Mouse (Mus musculus) small intestine, adult 2 months (tissue): ENCODE measurements around the gene Creld2.

Experiments used
- CTCF ChIP-seq: fragments of 200-500 bp; IDR thresholded peaks from 2 replicates; pipeline ENCODE4 v1.5.1; 2012; ENCODE audit warnings: low read depth, mild to moderate bottlenecking, control low read depth, inconsistent platforms, low read length, moderate library complexity, mixed read lengths; ENCODE audit not compliant: insufficient replicate concordance, insufficient read length; ENCODE audit errors: extremely low read depth
- POLR2A ChIP-seq: fragments of 200-500 bp; IDR thresholded peaks from 2 replicates; pipeline ENCODE4 v1.6.1; 2012; ENCODE audit warnings: low read depth, mild to moderate bottlenecking, control low read depth, inconsistent platforms, low read length, moderate library complexity

GRCm38 (mm10) chr15:88821403-88821802 is 2.0 kb downstream of the Creld2 start:
- no peak for TF ChIP-seq POLR2A
- no peak for TF ChIP-seq CTCF
